Mouse (Mus musculus) monocyte, adult 59 days (primary cell): ENCODE data around the gene Rarg. TPM values are rescaled to one million over a fixed set of nuclear protein-coding genes. Genes with fewer than 3 reads are reported as not detected.

ENCODE experiments used
- total RNA-seq, 2 experiments: library from RNA; stranded (reverse); gene quantifications; one replicate each; pipeline ENCODE4 v1.2.4; 2023

Gene Rarg
- 10 to 100 TPM; 92.1 to 98.7 TPM for total RNA-seq

DNA sequence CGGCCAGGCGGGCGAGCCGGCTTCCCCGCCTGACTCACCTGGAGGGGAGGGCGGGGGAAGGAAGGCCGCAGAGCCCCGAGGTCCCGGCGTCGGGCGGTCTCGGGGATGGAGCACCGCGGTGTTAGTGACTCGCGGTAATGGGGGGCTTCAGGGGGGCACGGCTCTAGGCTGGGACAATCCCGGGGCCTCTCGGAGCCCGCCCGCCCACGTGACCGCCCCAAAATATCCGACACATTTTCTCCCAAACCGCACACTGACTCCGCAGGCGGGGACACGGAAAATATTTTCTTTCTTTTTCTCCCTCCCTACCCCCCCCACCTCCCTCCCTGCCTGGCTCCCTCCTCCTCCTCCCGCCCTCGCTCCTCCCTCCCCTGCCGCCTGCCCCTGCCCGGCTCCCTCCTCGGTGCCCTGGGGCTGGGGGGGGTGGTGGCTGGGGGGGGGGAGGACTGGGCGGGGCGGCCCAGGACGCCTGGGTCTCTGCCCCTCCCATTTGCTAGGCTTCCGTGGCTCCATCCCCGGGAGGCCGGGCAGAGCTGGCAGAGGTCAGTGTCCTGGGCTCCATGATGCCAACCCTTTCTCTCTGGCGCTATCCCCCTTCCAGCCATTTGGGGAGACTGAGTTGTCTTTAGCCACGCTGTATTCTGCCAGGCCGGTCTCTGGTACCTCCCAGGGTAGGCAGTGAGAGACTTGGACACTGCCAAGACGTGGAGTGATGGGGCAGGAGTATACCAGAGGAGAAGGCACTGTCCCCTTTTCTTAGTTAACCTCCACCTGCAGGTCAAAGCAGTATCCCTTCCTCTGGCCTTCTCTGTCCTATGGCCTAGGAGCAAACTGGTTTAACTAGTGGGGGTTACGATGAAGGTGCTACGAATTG, at the start of gene Rarg:
TSS of gene Rarg (minus strand) at position 316 of the 874 bp plus-strand sequence.

GRCm38 (mm10) chr15:102295633-102296367, 38.5 kb upstream of the Rarg start, which contains the start of gene Espl1:
Gene Espl1, plus strand, starts transcription at chr15:102296266.

GRCm38 (mm10) chr15:102279092-102279782, 21.9 kb upstream of the Rarg start, which contains the start of gene Mfsd5:
Gene Mfsd5, plus strand, starts transcription at chr15:102279454.

GRCm38 (mm10) chr15:102270274-102270960, 13.1 kb upstream of the Rarg start, which contains the start of gene Gm9918:
Gene Gm9918, plus strand, starts transcription at chr15:102270563.

GRCm38 (mm10) chr15:102231748-102232147, 25.6 kb downstream of the Rarg start, which contains the start of gene Itgb7:
Gene Itgb7, minus strand, starts transcription at chr15:102231944.

DNA sequence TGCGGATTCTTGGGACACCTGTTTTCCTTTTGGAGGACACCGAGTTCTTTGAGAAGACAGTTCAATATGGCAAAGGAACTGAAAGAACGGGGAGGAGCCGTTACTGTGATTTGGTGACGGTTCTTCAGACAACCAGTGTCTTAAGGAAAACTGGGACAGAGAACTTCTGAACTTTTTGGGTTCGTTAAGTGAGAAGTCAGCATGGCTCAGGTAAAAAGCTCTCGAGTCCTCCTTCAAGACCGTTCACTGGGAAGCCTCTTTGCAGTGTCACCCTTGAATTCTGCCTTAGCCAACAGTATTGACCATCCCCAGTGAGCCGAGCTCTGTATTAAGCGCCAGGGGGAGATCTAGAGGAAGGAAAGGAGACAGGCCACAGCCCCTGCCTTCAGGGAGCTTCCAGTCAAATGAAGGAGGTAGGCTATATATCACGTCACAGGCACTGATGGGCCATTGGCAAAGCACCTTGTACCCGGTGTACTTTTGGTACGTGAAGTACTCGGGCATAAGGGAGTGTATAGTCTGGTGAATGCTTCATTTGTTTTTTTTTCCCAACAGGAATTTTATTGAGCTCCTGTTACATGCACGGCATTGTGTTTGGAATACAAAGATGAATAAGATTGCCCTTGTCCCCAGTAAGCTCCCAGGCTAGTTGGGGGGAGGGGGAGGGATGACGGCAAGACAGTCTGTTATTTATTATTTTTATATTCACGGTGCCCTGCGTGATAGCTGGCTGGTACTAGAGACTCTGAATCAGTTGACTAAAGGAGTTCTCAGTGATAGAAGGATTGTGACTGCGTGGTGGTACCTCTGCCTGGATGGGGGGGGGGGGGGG, 52.4 kb downstream of the Rarg start, which contains the start of gene Csad:
TSS of gene Csad (minus strand) at position 51 of the 832 bp plus-strand sequence.

GRCm38 (mm10) chr15:102202971-102203834, 54.1 kb downstream of the Rarg start, which contains the start of gene Zfp740:
Gene Zfp740, plus strand, starts transcription at chr15:102203249.

Other genes starting within 250 kb of the Rarg start
- not detected for gene Krt18, start 229.3 kb downstream of the Rarg start, total RNA-seq
- 100 to 1,000 TPM; 224 to 241 TPM for gene Eif4b, start 183.7 kb downstream of the Rarg start, total RNA-seq
- gene Tns2, start 157.1 kb downstream of the Rarg start, total RNA-seq = 1 to 10 TPM in 1 of 2 experiments, under 1 TPM in 1; 0.82 to 1.5 TPM
- 10 to 100 TPM; 23.5 to 24.4 TPM for gene Spryd3, start 121.3 kb downstream of the Rarg start, total RNA-seq
- 1 to 10 TPM; 1.3 to 2.7 TPM for gene Igfbp6, start 113.2 kb downstream of the Rarg start, total RNA-seq
- 1 to 10 TPM in 1 of 2 experiments, under 1 TPM in 1; 0.70 to 1.4 TPM for gene Soat2, start 107.0 kb downstream of the Rarg start, total RNA-seq
- 10 to 100 TPM; 81.6 to 82.5 TPM for gene Zfp740, start 54.3 kb downstream of the Rarg start, total RNA-seq
- gene Csad, start 52.8 kb downstream of the Rarg start, total RNA-seq = 10 to 100 TPM; 23.0 to 29.3 TPM
- gene Itgb7, start 25.6 kb downstream of the Rarg start, total RNA-seq = 100 to 1,000 TPM; 452 to 480 TPM
- gene Gm9918, start 13.0 kb upstream of the Rarg start, total RNA-seq = not detected
- gene Mfsd5, start 21.9 kb upstream of the Rarg start, total RNA-seq = 10 to 100 TPM; 61.9 to 62.3 TPM
- 1 to 10 TPM; 6.8 to 7.2 TPM for gene Espl1, start 38.7 kb upstream of the Rarg start, total RNA-seq
- 100 to 1,000 TPM; 450 to 458 TPM for gene Pfdn5, start 68.6 kb upstream of the Rarg start, total RNA-seq
- gene Myg1, start 74.2 kb upstream of the Rarg start, total RNA-seq = 10 to 100 TPM; 30.1 to 40.6 TPM
- gene Aaas, start 93.3 kb upstream of the Rarg start, total RNA-seq = 10 to 100 TPM; 24.3 to 28.5 TPM
- gene Sp7, start 109.7 kb upstream of the Rarg start, total RNA-seq = not detected
- gene Sp1, start 148.6 kb upstream of the Rarg start, total RNA-seq = 100 to 1,000 TPM; 147 to 181 TPM
- gene Amhr2, start 187.8 kb upstream of the Rarg start, total RNA-seq = not detected
- gene Prr13, start 201.5 kb upstream of the Rarg start, total RNA-seq = 100 to 1,000 TPM; 272 to 309 TPM
- gene Pcbp2, start 213.0 kb upstream of the Rarg start, total RNA-seq = 100 to 1,000 TPM; 637 to 654 TPM
- gene Gm10337, start 246.2 kb upstream of the Rarg start, total RNA-seq = 10 to 100 TPM in 1 of 2 experiments, 1 to 10 TPM in 1; 7.0 to 10.1 TPM